Mouse (Mus musculus) megakaryocyte, adult 5-6 weeks (primary cell): ENCODE results near the gene Tacc2. TPM values are rescaled to one million over a fixed set of nuclear protein-coding genes. Genes with fewer than 3 reads are reported as not detected.

ENCODE experiments used
- ATAC-seq: 2 replicates; pipeline ENCODE4 v1.8.0; 2016; ENCODE audit warnings: mild to moderate bottlenecking, inconsistent platforms; ENCODE audit not compliant: poor library complexity, severe bottlenecking
- total RNA-seq, 2 experiments: library from RNA; stranded (forward) in 1 of 2; stranded (reverse) in 1 of 2; fragments of 153-499, 151-499 nt in 1 of 2; fragments of 221-1000, 200-1000 nt in 1 of 2; gene quantifications; 2 replicates each; pipeline versions ENCODE4 v1.2.3 to v1.2.4; 2015 to 2017

Gene Tacc2
- total RNA-seq, 2 experiments from 2014 or later, result 0.22 to 0.38 TPM

- 0 out of 2 replicates have a peak, but pooled peaks have one; percentile 11 for ATAC-seq
These were observed 223.4 kb downstream of the Tacc2 start for GRCm38 (mm10) chr7:130800681-130801080.

- no peak for ATAC-seq
These were observed 224.6 kb downstream of the Tacc2 start for GRCm38 (mm10) chr7:130801811-130802210.

GRCm38 (mm10) chr7:130803251-130803825 is 226.1 kb downstream of the Tacc2 start:
- ATAC-seq, result no peak

- no peak for ATAC-seq
These were observed 227.8 kb downstream of the Tacc2 start for GRCm38 (mm10) chr7:130804991-130805390.

GRCm38 (mm10) chr7:130807749-130808148 is 230.5 kb downstream of the Tacc2 start:
- no peak for ATAC-seq

- ATAC-seq, result no peak
These were observed 231.5 kb downstream of the Tacc2 start for GRCm38 (mm10) chr7:130808694-130809093.

- ATAC-seq, result no peak
These were observed 233.0 kb downstream of the Tacc2 start for GRCm38 (mm10) chr7:130810238-130810637.

GRCm38 (mm10) chr7:130812407-130812806 is 235.2 kb downstream of the Tacc2 start:
- ATAC-seq, result peak; percentile 60

Other genes with a start within 250 kb of the Tacc2 start
- 27.5 and 39.2 TPM in 2 replicates for gene Ate1, start 57.1 kb upstream of the Tacc2 start, total RNA-seq (2015)
- gene Ate1, start 57.1 kb upstream of the Tacc2 start, total RNA-seq (2017), result 53.6 and 67.2 TPM in 2 replicates
- gene Nsmce4a, start 4.3 kb upstream of the Tacc2 start, total RNA-seq (2015), result 152 and 195 TPM in 2 replicates
- gene Nsmce4a, start 4.3 kb upstream of the Tacc2 start, total RNA-seq (2017), result 146 and 152 TPM in 2 replicates
- 0.25 TPM in 1 of 2 replicates, not detected in the other for gene Btbd16, start 196.6 kb downstream of the Tacc2 start, total RNA-seq (2015)
- gene Btbd16, start 196.6 kb downstream of the Tacc2 start, total RNA-seq (2017), result 0.29 TPM in 1 of 2 replicates, not detected in the other